Mouse (Mus musculus) MEL (cell line): ENCODE measurements at regions not wholly inside any gene's neighbourhood (a gene's known extent, or its start where the extent isn't known, plus 50 kb on each side); places are given as distances from the start of the nearest gene placed in this dataset.

Experiments used
- DNase-seq: peaks from one replicate; pipeline ENCODE4 v3.0.0; 2011; ENCODE audit warnings: low read depth, low spot score
- H3K27ac ChIP-seq: 2 replicates; pipeline ENCODE4 v1.5.1; 2012; ENCODE audit warnings: low read depth, mild to moderate bottlenecking, control low read depth, low read length, moderate library complexity; ENCODE audit not compliant: control insufficient read depth
- H3K27me3 ChIP-seq, 2 experiments: fragments of 150-350 bp in 1 of 2; sonication (generic) in 1 of 2; 2 replicates each; pipeline ENCODE4 v1.6.1; 2012; ENCODE audit warnings: low read length in 2 of 2, mild to moderate bottlenecking in 2 of 2, improper control_type of control experiment in 1 of 2, moderate library complexity in 1 of 2; ENCODE audit not compliant: insufficient read depth in 2 of 2, control insufficient read depth in 1 of 2
- H3K36me3 ChIP-seq, 2 experiments: 2 replicates each; pipeline ENCODE4 v1.6.1; 2012 to 2014; ENCODE audit warnings: low read length in 2 of 2, improper control_type of control experiment in 1 of 2, inconsistent platforms in 1 of 2, mild to moderate bottlenecking in 1 of 2; ENCODE audit not compliant: insufficient read depth in 2 of 2, control insufficient read depth in 1 of 2
- H3K4me1 ChIP-seq, 2 experiments: fragments of 150-350 bp in 1 of 2; sonication (generic) in 1 of 2; 2 replicates each; pipeline ENCODE4 v1.6.1; 2012; ENCODE audit warnings: low read length in 2 of 2, improper control_type of control experiment in 1 of 2, mild to moderate bottlenecking in 1 of 2; ENCODE audit not compliant: insufficient read depth in 2 of 2, control insufficient read depth in 1 of 2
- H3K4me3 ChIP-seq, 2 experiments: fragments of 150-350 bp in 1 of 2; sonication (generic) in 1 of 2; 2 replicates each; pipeline ENCODE4 v1.5.1; 2012; ENCODE audit warnings: low read depth in 2 of 2, low read length in 2 of 2, mild to moderate bottlenecking in 2 of 2, moderate library complexity in 2 of 2, control low read depth in 1 of 2, improper control_type of control experiment in 1 of 2; ENCODE audit not compliant: control insufficient read depth in 1 of 2, insufficient read depth in 1 of 2
- H3K79me2 ChIP-seq: 2 replicates; pipeline ENCODE4 v1.6.1; 2012; ENCODE audit warnings: mild to moderate bottlenecking, low read length, moderate library complexity; ENCODE audit not compliant: control insufficient read depth, poor library complexity, insufficient read depth
- H3K9ac ChIP-seq: 2 replicates; pipeline ENCODE4 v1.6.1; 2012; ENCODE audit warnings: low read depth, mild to moderate bottlenecking, control low read depth, low read length, moderate library complexity; ENCODE audit not compliant: control insufficient read depth, poor library complexity, severe bottlenecking
- H3K9me3 ChIP-seq: fragments of 150-350 bp; sonication (generic); replicated peaks from 2 replicates; pipeline ENCODE4 v1.6.1; 2012; ENCODE audit warnings: mild to moderate bottlenecking, low read length, improper control_type of control experiment, moderate library complexity; ENCODE audit not compliant: insufficient read depth
- BHLHE40 ChIP-seq: IDR thresholded peaks from 2 replicates; pipeline ENCODE4 v1.6.1; 2012; ENCODE audit warnings: low read depth, mild to moderate bottlenecking, inconsistent platforms, low read length, improper control_type of control experiment, borderline replicate concordance
- CHD2 ChIP-seq: IDR thresholded peaks from 2 replicates; pipeline ENCODE4 v1.6.1; 2011; ENCODE audit warnings: low read length, improper control_type of control experiment
- CTCF ChIP-seq, 3 experiments: IDR thresholded peaks in 2 of 3; conservative IDR thresholded peaks in 1 of 3; 2 replicates each; pipeline ENCODE4 v1.5.1; 2011 to 2012; ENCODE audit warnings: low read length in 3 of 3, low read depth in 2 of 3, mild to moderate bottlenecking in 2 of 3, improper control_type of control experiment in 1 of 3, inconsistent platforms in 1 of 3, mixed read lengths in 1 of 3, moderate library complexity in 1 of 3; ENCODE audit not compliant: control insufficient read depth in 1 of 3, insufficient read depth in 1 of 3, poor library complexity in 1 of 3, severe bottlenecking in 1 of 3
- ELF1 ChIP-seq: IDR thresholded peaks from 2 replicates; pipeline ENCODE4 v1.6.1; 2014; ENCODE audit warnings: low read depth, mild to moderate bottlenecking, inconsistent platforms, low read length, improper control_type of control experiment, moderate library complexity
- GATA1 ChIP-seq: IDR thresholded peaks from 2 replicates; pipeline ENCODE4 v1.6.1; 2011; ENCODE audit warnings: low read depth, low read length, improper control_type of control experiment
- HCFC1 ChIP-seq: IDR thresholded peaks from 2 replicates; pipeline ENCODE4 v1.6.1; 2012; ENCODE audit warnings: low read depth, mild to moderate bottlenecking, inconsistent platforms, low read length, improper control_type of control experiment, moderate library complexity
- JUND ChIP-seq: IDR thresholded peaks from 2 replicates; pipeline ENCODE4 v1.6.1; 2011; ENCODE audit warnings: low read depth, mild to moderate bottlenecking, improper control_type of control experiment, low read length
- MAFK ChIP-seq: IDR thresholded peaks from 2 replicates; pipeline ENCODE4 v1.6.1; 2011; ENCODE audit warnings: low read depth, mild to moderate bottlenecking, low read length, improper control_type of control experiment, borderline replicate concordance
- MAZ ChIP-seq: IDR thresholded peaks from 2 replicates; pipeline ENCODE4 v1.6.1; 2012; ENCODE audit warnings: low read depth, mild to moderate bottlenecking, inconsistent platforms, low read length, improper control_type of control experiment
- SIN3A ChIP-seq: IDR thresholded peaks from 2 replicates; pipeline ENCODE4 v1.6.1; 2012; ENCODE audit warnings: low read length, improper control_type of control experiment, inconsistent platforms
- USF2 ChIP-seq, 2 experiments: IDR thresholded peaks; 2 replicates each; pipeline ENCODE4 v1.6.1; 2011 to 2012; ENCODE audit warnings: improper control_type of control experiment in 2 of 2, low read length in 2 of 2, borderline replicate concordance in 1 of 2, inconsistent platforms in 1 of 2, low read depth in 1 of 2, mild to moderate bottlenecking in 1 of 2; ENCODE audit not compliant: insufficient read depth in 1 of 2
- ZKSCAN1 ChIP-seq: IDR thresholded peaks from 2 replicates; pipeline ENCODE4 v1.6.1; 2012; ENCODE audit warnings: low read depth, mild to moderate bottlenecking, inconsistent platforms, low read length, improper control_type of control experiment, moderate library complexity
- ZMIZ1 ChIP-seq: IDR thresholded peaks from 2 replicates; pipeline ENCODE4 v1.6.1; 2012; ENCODE audit warnings: low read depth, mild to moderate bottlenecking, inconsistent platforms, low read length, improper control_type of control experiment, moderate library complexity

DNA sequence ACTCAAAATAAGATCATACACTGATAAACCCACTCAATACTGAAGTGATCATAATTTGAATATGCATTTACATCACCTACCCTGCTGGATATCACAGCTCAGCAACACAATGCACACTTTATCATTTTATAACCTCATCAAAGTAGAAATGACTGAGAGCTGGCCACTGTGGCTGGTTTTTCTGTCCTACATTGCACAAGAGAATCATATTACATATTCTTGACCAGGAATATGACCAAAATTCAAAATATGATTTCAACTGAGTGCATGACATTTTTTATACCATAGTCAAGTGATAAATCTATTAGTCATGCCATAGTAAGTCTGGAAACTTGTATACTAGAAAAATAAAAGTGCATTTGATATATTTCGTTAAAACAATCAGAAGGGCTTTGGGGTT, 63.3 kb upstream of the Thsd7a start:
- Histone ChIP-seq H3K36me3 (no peaks in the 10 kb centered on the region), H3K4me3 (no peak overlapping the region)
- no peak for TF ChIP-seq USF2 (IDR thresholded peaks at IDR 0.05; ENCODE audit: borderline replicate concordance in 1 of 2, insufficient read depth in 1 of 2, low read depth in 1 of 2, low read length in 2 of 2)
- TF ChIP-seq MAFK: no peak
- no peak for TF ChIP-seq ZKSCAN1
- no peak for TF ChIP-seq CHD2
- TF ChIP-seq, all 39 proteins: peak for 0
- Histone ChIP-seq H3K27me3 (no peaks in the 10 kb centered on the region), H3K9me3 (no peaks in the 10 kb centered on the region), H3K4me1 (no peaks in the 10 kb centered on the region), H3K79me2 (no peaks in the 10 kb centered on the region), H3K9ac (no peak overlapping the region), H3K27ac (no peak overlapping the region)
- DNase-seq: no peak

- Histone ChIP-seq H3K27me3 (no peaks in the 10 kb centered on the region), H3K4me1 (no peaks in the 10 kb centered on the region), H3K27ac (no peak overlapping the region), H3K9me3 (no peaks in the 10 kb centered on the region), H3K36me3 (no peaks in the 10 kb centered on the region), H3K4me3 (no peak overlapping the region), H3K9ac (no peak overlapping the region), H3K79me2 (no peaks in the 10 kb centered on the region)
- DNase-seq: no peak
- TF ChIP-seq ZMIZ1 (no peak), ELF1 (no peak), MAFK (no peak), MAZ (no peak), GATA1 (no peak), CTCF (IDR thresholded peaks at IDR 0.05 in 2 of 3, conservative IDR thresholded peaks at IDR 0.05 in 1 of 3; ENCODE audit: control insufficient read depth in 1 of 3, insufficient read depth in 1 of 3, low read depth in 2 of 3, low read length in 3 of 3, poor library complexity in 1 of 3, severe bottlenecking in 1 of 3) (no peak), HCFC1 (no peak)
These were observed 62.8 kb upstream of the Thsd7a start for GRCm38 (mm10) chr6:12812036-12812435.

DNA sequence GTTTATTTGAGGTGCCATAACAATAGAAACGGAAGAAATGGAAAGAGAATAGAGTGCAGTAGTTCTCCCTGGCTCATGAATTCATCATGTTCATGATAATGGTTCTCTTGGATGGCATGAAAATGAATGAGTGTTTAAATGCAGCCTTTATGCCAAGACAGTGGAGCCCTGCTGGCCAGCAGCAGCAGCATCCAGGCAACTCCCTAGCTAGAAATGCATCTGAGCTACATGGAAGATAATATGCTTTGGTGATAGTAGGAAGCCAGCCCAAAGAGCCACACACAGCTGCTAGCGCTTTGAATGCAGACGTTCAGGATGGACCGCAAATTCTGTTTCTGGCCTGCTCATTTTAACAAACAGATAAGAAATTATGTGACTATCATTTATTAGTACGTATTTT, 60.4 kb upstream of the Thsd7a start:
- H3K4me3 ChIP-seq: no peak overlapping the region
- H3K4me1 ChIP-seq: no peaks in the 10 kb centered on the region
- no peaks in the 10 kb centered on the region for H3K9me3 ChIP-seq
- H3K27ac ChIP-seq: no peak overlapping the region
- H3K36me3 ChIP-seq: no peaks in the 10 kb centered on the region
- no peak overlapping the region for H3K9ac ChIP-seq
- H3K79me2 ChIP-seq: no peaks in the 10 kb centered on the region
- no peak for DNase-seq
- H3K27me3 ChIP-seq: no peaks in the 10 kb centered on the region
- TF ChIP-seq BHLHE40 (no peak), JUND (no peak), SIN3A (no peak), GATA1 (no peak), HCFC1 (no peak)
